Mouse (Mus musculus): ENCODE results near the gene Gm10974.

The Gm10974 gene

DNA sequence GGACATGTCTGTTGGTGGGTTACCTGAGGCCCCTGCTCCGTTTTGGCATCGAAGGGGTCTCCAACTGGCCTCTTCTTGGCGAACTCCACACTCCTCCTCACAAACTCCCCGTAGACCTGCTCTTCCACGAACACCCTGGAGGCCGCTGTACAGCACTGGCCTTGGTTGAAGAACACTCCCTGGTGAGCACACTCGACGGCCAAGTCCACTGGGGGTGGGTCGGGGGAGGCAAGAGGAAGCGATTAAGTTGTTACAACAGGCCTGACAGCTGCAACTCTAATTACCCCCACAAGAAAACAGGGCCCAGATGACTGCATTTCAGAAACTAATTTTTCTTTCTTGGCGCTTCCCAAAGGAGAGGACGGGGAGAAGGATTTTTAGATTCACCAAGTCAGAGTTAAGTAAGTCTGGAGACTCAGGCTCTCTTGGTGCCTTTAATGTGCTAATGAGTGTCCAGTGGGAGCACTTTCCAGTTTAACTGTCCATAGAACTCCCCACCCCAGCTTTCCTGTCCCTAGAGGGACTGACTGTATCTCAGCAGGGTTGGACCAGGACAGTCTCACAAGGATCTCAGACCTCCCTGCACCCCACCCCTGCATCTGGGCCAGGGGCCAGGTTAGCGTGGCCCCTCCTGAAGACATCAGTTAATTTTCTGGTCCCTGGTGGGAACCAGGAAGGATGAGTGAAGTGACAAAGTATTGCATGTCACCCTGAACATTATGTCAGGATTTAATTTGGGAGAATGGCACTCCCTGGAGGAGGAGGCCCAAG, 40.4 kb downstream of the Gm10974 start:
- no peak for DNase-seq (ENCODE audit: low spot score in 2 of 2)

DNA sequence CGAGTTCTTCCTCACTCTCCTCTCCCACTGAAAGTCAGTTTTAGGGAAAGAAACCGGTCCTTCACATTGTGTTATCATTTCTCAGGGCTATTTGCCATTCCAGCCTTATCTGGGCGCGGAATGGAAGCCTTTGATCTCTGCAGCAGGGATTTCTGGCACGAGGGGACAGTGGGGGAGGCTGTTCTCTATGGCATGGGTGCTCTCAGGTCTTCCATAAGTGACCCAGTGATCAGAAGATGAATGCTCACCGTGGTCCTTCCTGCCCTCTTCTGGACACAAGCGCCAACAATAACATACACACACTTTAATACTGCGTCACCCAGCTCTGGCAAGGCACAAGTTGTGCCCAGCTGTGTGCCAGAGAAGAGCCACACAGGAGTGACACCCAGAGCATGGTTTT, 41.3 kb downstream of the Gm10974 start:
- DNase-seq (ENCODE audit: low spot score in 2 of 2): no peak

DNA sequence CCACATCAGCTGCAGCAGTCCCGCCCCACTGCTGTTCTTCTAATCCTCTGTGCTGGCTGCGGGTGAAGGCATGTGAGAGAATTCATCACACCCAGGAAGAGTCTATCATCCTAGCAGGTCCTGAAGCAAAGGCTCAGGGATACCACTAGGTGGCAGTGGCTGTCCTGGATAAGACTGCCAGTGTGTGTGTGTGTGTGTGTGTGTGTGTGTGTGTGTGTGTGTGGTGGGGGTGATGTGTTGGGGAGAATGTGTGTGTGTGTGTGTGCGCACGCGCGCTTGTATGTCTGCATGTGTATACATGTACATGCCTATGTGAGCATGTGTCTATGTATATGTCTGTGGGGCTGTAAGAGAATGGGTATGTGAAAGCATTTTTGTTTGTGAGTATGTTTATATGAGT, 43.7 kb downstream of the Gm10974 start:
- no peak for DNase-seq (ENCODE audit: low spot score in 2 of 2)

- DNase-seq (ENCODE audit: low spot score in 2 of 2): no peak
Measured at GRCm38 (mm10) chr7:66413093-66413492, 47.4 kb downstream of the Gm10974 start.

GRCm38 (mm10) chr7:66416829-66417228, 51.1 kb downstream of the Gm10974 start:
- DNase-seq (ENCODE audit: low spot score in 2 of 2): no peak

- DNase-seq (ENCODE audit: low spot score in 2 of 2): no peak
Measured at GRCm38 (mm10) chr7:66418981-66419380, 53.3 kb downstream of the Gm10974 start.

- DNase-seq (ENCODE audit: low spot score in 2 of 2): no peak
Measured at GRCm38 (mm10) chr7:66421903-66422302, 56.2 kb downstream of the Gm10974 start.

GRCm38 (mm10) chr7:66427053-66427436, 61.3 kb downstream of the Gm10974 start:
- DNase-seq (ENCODE audit: low spot score in 2 of 2): no peak

GRCm38 (mm10) chr7:66427437-66428161, 61.9 kb downstream of the Gm10974 start, which contains the start of gene Aldh1a3:
TSS of gene Aldh1a3 (minus strand) at chr7:66427517.
- DNase-seq (ENCODE audit: low spot score in 2 of 2): no peak

DNA sequence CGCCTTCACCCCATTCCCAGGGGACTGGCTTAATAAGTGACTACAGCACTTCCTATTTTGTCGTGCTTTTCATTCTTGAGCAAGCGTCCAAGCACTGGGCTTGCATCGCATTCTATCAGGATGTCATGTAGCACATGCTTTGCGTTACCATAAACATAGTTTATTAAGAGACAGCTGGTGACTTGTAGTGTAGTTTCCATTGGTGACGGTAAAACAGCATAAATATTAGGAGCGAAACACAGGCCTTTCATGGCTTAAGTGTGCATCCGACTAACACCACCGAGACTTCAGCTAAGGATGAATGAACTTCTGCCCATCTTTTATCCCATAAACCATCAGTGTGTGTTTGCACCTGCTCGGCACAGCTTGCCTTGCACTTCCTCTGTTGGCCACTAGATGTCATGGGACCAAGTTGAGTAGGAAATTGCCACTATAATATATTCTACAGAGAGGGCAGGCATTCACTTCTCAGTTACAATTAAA, 68.8 kb downstream of the Gm10974 start:
- peak; percentile 20 to 64 for DNase-seq (ENCODE audit: low spot score in 2 of 2)
